Mouse (Mus musculus): Measurements from ENCODE around the gene 2310022A10Rik.

DNA sequence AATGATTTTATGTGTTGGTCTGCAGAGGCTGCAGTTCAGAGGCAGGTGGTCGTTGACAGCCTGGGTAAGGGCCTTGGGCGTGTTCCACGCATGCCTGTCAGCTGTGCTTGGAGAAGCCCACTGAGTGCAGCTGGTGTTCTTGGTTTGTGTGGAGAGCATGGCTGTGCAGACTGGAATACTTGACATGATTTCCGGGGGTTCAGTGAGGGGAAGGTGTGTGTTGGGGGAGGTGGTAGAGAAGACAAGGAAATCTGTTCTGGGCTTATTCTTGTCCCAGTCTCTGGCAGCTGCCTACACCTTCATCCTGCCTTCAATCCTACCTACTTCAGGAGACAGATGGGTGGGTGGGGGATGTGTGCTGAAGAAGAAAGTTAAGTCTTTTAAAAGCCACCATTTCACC lies 48.6 kb downstream of the 2310022A10Rik start:
- no peak for TF ChIP-seq GATA1 (IDR thresholded peaks at IDR 0.05; ENCODE audit: borderline replicate concordance, low read length)
- no peak for TF ChIP-seq FLI1 (IDR thresholded peaks at IDR 0.05; ENCODE audit: low read length)
